Mouse (Mus musculus) forebrain, embryonic 14.5 days (tissue): Measurements from ENCODE around the gene 2310033P09Rik. TPM values are rescaled to one million over a fixed set of nuclear protein-coding genes. Genes with fewer than 3 reads are reported as not detected.
A peak's percentile ranks its signal among the peaks of the same experiment; 100 is the strongest.

Source experiments
- ATAC-seq: fragments of 200-750 bp; cut with Nextera tagmentation; 2 replicates; pipeline ENCODE4 v1.8.0; 2017; ENCODE audit warnings: mild to moderate bottlenecking, moderate library complexity
- DNase-seq: peaks from one replicate; pipeline ENCODE4 v3.0.0-alpha.2; 2015; ENCODE audit warnings: low spot score
- H3K27ac ChIP-seq: fragments of 300-500 bp; sonication (generic); 2 replicates; pipeline ENCODE4 v1.5.1; 2014; ENCODE audit warnings: low read depth, mild to moderate bottlenecking, control low read depth, low read length, moderate library complexity
- H3K27me3 ChIP-seq: fragments of 300-500 bp; sonication (generic); replicated peaks from 2 replicates; pipeline ENCODE4 v1.6.1; 2014; ENCODE audit warnings: low read length, control low read depth, mixed read lengths; ENCODE audit not compliant: control insufficient read depth, insufficient read depth
- H3K36me3 ChIP-seq: fragments of 300-500 bp; sonication (generic); 2 replicates; pipeline ENCODE4 v1.6.1; 2014; ENCODE audit warnings: low read length, control low read depth; ENCODE audit not compliant: control insufficient read depth, insufficient read depth
- H3K4me1 ChIP-seq: fragments of 300-500 bp; sonication (generic); 2 replicates; pipeline ENCODE4 v1.6.1; 2014; ENCODE audit warnings: antibody characterized with exemption, low read length, control low read depth; ENCODE audit not compliant: control insufficient read depth, insufficient read depth
- H3K4me2 ChIP-seq: fragments of 300-500 bp; sonication (generic); 2 replicates; pipeline ENCODE4 v1.6.1; 2014; ENCODE audit warnings: mild to moderate bottlenecking, control low read depth, low read length
- H3K4me3 ChIP-seq: fragments of 300-500 bp; sonication (generic); 2 replicates; pipeline ENCODE4 v1.5.1; 2014; ENCODE audit warnings: low read depth, low read length, control low read depth
- H3K9ac ChIP-seq: fragments of 300-500 bp; sonication (generic); 2 replicates; pipeline ENCODE4 v1.6.1; 2014; ENCODE audit warnings: mild to moderate bottlenecking, low read length, control low read depth, moderate library complexity
- H3K9me3 ChIP-seq: fragments of 300-500 bp; sonication (generic); replicated peaks from 2 replicates; pipeline ENCODE4 v1.6.1; 2016; ENCODE audit warnings: low read length, control low read depth, mixed read lengths; ENCODE audit not compliant: control insufficient read depth
- WGBS: fragments of 180-500 bp; shearing (Covaris S2); extraction: QIAGEN DNeasy Blood & Tissue Kit; methylation state at CpG from one replicate; pipeline ENCODE4 v1.1.7; 2014; 5-methylcytosine and 5-hydroxymethylcytosine counted together
- polyA plus RNA-seq: library from polyadenylated mRNA; unstranded; fragments of >200 nt; fragmentation: Nextera tagmentation; extraction: Ambion mirVana; gene quantifications from 2 replicates; pipeline ENCODE4 v1.2.1, GENCODE M21; 2014

2310033P09Rik gene
- polyA plus RNA-seq, 1 experiment from 2014 or later = 30.5 TPM

DNA sequence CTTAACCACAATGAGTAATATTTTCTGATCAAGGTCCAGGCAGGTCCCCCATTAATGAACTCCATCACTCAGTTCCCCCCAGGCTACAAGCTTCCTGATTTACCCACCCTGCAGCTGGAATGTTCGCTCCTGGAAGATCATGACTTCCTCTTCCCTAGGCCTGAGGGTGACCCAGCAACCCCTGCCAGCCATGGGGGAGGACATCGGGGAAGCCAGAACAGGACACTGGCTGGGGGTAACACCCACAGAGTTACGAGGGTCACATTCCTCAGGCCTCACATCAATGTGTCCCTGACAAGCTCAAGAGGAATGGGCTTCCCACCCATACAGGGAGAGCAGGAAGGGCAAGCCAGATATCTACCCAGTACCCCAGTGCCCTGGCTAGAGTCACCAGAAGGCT lies 38.3 kb upstream of the 2310033P09Rik start:
- DNase-seq = no peak
- Histone ChIP-seq H3K9ac (no peak overlapping the region), H3K27ac (no peak overlapping the region), H3K4me1 (no peaks in the 10 kb centered on the region), H3K36me3 (no peaks in the 10 kb centered on the region), H3K4me3 (no peak overlapping the region), H3K9me3 (no peaks in the 10 kb centered on the region), H3K27me3 (peaks cover 2% of the 10 kb centered on the region; the same call in 1 of the 2 replicates), H3K4me2 (no peak overlapping the region)
- ATAC-seq = no peak
- WGBS = 77% methylated on average over 3 of the region's 3 CpGs

DNA sequence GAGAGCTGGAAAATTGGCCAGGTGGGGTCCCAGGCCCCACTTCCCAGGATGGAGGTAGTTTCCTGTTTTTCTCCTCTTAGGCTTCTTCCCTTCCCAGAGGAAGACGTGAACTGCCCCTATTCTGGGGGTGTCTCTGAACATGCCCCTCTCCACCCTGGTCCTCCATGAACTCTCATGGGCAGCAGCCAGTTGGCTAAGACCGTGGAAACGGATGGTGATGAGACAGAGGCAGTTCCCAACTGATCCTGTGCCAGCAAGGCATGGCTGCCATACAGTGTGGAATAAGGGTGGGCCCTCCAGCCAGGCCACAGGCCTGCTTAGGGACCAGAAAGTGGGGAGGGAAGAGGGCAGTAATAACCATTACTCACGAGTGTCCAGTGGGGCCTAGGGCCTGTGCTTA lies 37.6 kb upstream of the 2310033P09Rik start:
- H3K9me3 ChIP-seq = no peaks in the 10 kb centered on the region
- ATAC-seq (no peak), DNase-seq (no peak)
- H3K9ac ChIP-seq = no peak overlapping the region
- no peak overlapping the region for H3K4me2 ChIP-seq
- H3K4me1 ChIP-seq = no peaks in the 10 kb centered on the region
- peaks cover 10% of the 10 kb centered on the region for H3K27me3 ChIP-seq
- WGBS = 69% methylated on average over 4 of the region's 4 CpGs
- no peaks in the 10 kb centered on the region for H3K36me3 ChIP-seq
- H3K4me3 ChIP-seq = no peak overlapping the region
- H3K27ac ChIP-seq = no peak overlapping the region

- Histone ChIP-seq H3K9ac (no peak overlapping the region), H3K9me3 (no peaks in the 10 kb centered on the region), H3K4me2 (no peak overlapping the region), H3K27ac (no peak overlapping the region), H3K27me3 (peaks cover 46% of the 10 kb centered on the region), H3K36me3 (no peaks in the 10 kb centered on the region), H3K4me1 (no peaks in the 10 kb centered on the region), H3K4me3 (no peak overlapping the region)
- ATAC-seq (no peak), DNase-seq (no peak)
- WGBS = 59% methylated on average over 6 of the region's 6 CpGs
Measured at GRCm38 (mm10) chr11:59174189-59174838, 33.8 kb upstream of the 2310033P09Rik start.

GRCm38 (mm10) chr11:59176475-59176874 lies 31.6 kb upstream of the 2310033P09Rik start:
- WGBS = 3% methylated on average over 48 of the region's 48 CpGs
- Histone ChIP-seq H3K36me3 (no peaks in the 10 kb centered on the region), H3K9ac (no peak overlapping the region), H3K4me1 (no peaks in the 10 kb centered on the region), H3K4me3 (no peak overlapping the region), H3K4me2 (no peak overlapping the region), H3K27me3 (peaks cover 47% of the 10 kb centered on the region), H3K9me3 (no peaks in the 10 kb centered on the region), H3K27ac (no peak overlapping the region)
- DNase-seq (no peak), ATAC-seq (no peak)

DNA sequence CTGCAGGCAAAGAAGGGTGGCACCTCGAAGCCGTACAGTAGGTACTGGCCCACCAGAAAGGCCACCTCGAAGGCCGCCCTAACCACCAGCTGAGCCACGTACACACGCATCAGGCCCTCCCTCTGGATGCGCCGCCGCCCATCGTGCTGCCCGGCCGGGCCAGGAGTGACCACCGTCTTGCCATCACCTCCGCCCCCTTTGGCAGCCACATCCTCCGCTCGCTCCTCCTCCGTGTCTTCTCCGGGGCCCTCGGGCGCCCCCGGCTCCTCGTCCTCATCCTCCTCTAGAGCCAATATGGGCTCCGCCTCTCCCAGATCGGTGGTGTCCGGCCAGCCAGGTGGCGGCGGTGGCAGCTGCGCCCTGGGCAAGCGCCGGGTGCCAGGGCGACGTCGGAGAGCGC lies 31.2 kb upstream of the 2310033P09Rik start:
- Histone ChIP-seq H3K27ac (no peak overlapping the region), H3K27me3 (peaks cover 47% of the 10 kb centered on the region), H3K4me2 (no peak overlapping the region), H3K4me1 (no peaks in the 10 kb centered on the region), H3K9ac (no peak overlapping the region), H3K9me3 (no peaks in the 10 kb centered on the region), H3K36me3 (no peaks in the 10 kb centered on the region), H3K4me3 (no peak overlapping the region)
- DNase-seq (no peak), ATAC-seq (no peak)
- WGBS = 6% methylated on average over 34 of the region's 34 CpGs

DNA sequence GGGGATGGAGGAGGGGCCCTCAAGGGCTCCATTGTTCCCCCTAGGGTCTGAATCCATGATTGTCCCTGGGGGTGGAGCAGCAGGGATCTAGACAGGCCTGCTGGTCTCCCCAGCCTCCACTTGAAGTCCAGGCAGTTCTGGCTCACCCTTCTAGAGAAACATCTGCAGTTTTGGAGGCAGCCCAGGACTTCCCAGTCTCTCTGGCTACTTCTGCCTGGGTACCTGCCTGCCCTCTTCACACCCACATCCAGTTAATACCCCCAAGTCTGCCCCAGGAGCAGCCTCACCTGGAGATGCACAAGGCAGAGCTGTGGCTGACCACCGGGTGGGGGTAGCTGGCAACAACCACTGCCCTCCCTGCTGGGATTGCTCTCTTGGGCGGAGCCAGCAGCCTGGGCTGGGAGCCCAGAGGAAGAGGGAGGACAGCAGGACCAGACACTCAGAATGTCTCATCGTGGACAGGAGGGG lies 25.2 kb upstream of the 2310033P09Rik start, which contains the start of gene Gjc2:
Gjc2 (minus strand) TSS at position 350 of the 468 bp plus-strand sequence.
- peaks cover 14% of the 10 kb centered on the region for H3K27me3 ChIP-seq
- H3K27ac ChIP-seq = no peak within 1 kb of the TSS
- no peak within 1 kb of the TSS for H3K4me3 ChIP-seq
- H3K9me3 ChIP-seq = no peaks in the 10 kb centered on the region
- H3K36me3 ChIP-seq = peaks cover 39% of the 10 kb centered on the region
- WGBS = 36% methylated on average over 3 of the region's 3 CpGs
- no peak within 1 kb of the TSS for H3K9ac ChIP-seq
- no peak within 1 kb of the TSS for H3K4me2 ChIP-seq
- DNase-seq = no peak
- no peaks in the 10 kb centered on the region for H3K4me1 ChIP-seq
- no peak for ATAC-seq

- ATAC-seq (peak; percentile 61; the same call in 1 of the 2 replicates), DNase-seq (peak; percentile 58)
- H3K4me2 ChIP-seq = no peak overlapping the region
- no peaks in the 10 kb centered on the region for H3K9me3 ChIP-seq
- no peak overlapping the region for H3K27ac ChIP-seq
- WGBS = 49% methylated on average over 3 of the region's 3 CpGs
- no peak overlapping the region for H3K4me3 ChIP-seq
- H3K36me3 ChIP-seq = peaks cover 39% of the 10 kb centered on the region
- no peak overlapping the region for H3K9ac ChIP-seq
- peaks cover 5% of the 10 kb centered on the region; the same call in 1 of the 2 replicates for H3K27me3 ChIP-seq
- no peaks in the 10 kb centered on the region for H3K4me1 ChIP-seq
Measured at GRCm38 (mm10) chr11:59183821-59184220, 24.3 kb upstream of the 2310033P09Rik start.

DNA sequence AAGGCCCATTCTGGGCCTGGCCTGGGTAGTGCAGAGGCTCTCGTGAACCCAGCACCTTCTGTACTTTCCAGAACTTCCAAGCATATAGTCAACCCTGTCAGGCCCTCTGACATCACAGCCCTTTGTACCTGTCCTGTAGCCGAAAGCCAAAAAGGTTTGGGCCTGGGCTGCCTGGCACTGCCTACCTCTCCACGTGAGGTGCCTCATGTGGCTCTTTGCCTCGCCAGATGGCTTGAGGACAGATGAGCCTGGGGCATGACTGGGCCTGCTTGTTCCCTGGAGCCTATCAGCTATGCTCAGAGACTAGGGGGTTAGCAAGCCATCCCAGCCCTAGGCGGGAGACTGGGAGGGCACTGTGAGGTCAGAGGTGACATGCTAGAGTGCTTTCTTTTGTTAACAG lies 22.6 kb upstream of the 2310033P09Rik start:
- Histone ChIP-seq H3K27ac (no peak overlapping the region), H3K4me1 (no peaks in the 10 kb centered on the region), H3K4me3 (no peak overlapping the region), H3K4me2 (no peak overlapping the region), H3K9ac (no peak overlapping the region), H3K27me3 (no peaks in the 10 kb centered on the region), H3K36me3 (peaks cover 39% of the 10 kb centered on the region), H3K9me3 (no peaks in the 10 kb centered on the region)
- WGBS = 90% methylated on average over 5 of the region's 5 CpGs
- no peak for ATAC-seq
- DNase-seq = no peak

GRCm38 (mm10) chr11:59187706-59188105 lies 20.4 kb upstream of the 2310033P09Rik start:
- 83% methylated on average over 6 of the region's 6 CpGs for WGBS
- 0 out of 2 replicates have a peak, but pooled peaks cover 2% of the 10 kb centered on the region for H3K4me1 ChIP-seq
- no peaks in the 10 kb centered on the region for H3K9me3 ChIP-seq
- no peak overlapping the region for H3K4me2 ChIP-seq
- DNase-seq = no peak
- no peak overlapping the region for H3K4me3 ChIP-seq
- H3K27ac ChIP-seq = no peak overlapping the region
- H3K27me3 ChIP-seq = no peaks in the 10 kb centered on the region
- ATAC-seq = no peak
- H3K36me3 ChIP-seq = peaks cover 34% of the 10 kb centered on the region
- H3K9ac ChIP-seq = no peak overlapping the region
